Mouse (Mus musculus): Measurements from ENCODE around the gene Sema6d. TPM values are rescaled to one million over a fixed set of nuclear protein-coding genes. Genes with fewer than 3 reads are reported as not detected.

Sema6d gene
- polyA plus RNA-seq, 1 experiment: 25.3 TPM

DNA sequence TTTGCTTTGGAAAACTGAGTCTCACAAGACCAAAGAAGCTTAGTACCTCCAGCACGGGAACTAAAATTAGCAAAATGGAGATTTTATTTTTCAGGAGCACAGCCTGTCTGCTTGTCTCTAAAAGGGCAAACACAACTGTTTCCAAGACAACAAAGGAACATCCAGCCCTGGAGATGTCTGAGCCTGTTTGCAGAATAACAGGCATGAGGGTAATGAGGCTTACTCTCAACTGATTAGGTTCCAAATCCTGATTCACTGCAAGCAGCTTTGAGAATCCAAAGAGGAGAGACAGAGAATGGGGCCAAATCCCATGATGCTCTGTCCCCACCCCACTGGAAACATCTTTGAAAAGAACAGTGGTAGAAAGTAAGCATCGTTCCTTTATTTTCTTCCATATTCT, 440.7 kb downstream of the Sema6d start:
- WGBS: 82% methylated on average over 2 of the region's 2 CpGs
- TF ChIP-seq POLR2A (IDR thresholded peaks at IDR 0.05; ENCODE audit: borderline replicate concordance, extremely low read depth, low read depth, low read length) (no peak), CTCF (IDR thresholded peaks at IDR 0.05; ENCODE audit: insufficient read depth, low read length) (no peak)
- H3K4me1 ChIP-seq (ENCODE audit: control insufficient read depth, insufficient read depth, low read length): no peaks in the 10 kb centered on the region
- no peak overlapping the region for H3K4me3 ChIP-seq (replicated peaks; ENCODE audit: extremely low read depth, low read depth, low read length)
- DNase-seq: no peak

DNA sequence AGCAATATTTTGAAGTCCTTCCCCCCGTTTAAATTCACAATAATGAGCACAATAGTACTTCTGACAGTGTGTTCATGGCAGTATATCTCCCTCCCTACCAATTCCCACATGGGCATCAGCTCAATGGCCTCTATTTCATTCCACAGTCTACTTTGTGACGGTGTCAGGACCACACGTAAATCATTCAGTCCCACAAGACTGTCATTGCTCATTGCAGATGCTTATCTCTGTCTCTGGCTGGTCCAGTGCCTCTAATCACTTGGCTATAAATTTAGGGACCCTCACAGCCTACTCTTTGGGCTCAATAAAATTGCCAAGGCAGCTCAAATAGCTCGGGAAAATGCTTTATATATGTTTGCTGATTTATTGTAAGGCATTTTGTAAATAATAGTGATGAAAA, 441.3 kb downstream of the Sema6d start:
- WGBS: 75% methylated on average over 4 of the region's 4 CpGs
- no peak for DNase-seq

DNA sequence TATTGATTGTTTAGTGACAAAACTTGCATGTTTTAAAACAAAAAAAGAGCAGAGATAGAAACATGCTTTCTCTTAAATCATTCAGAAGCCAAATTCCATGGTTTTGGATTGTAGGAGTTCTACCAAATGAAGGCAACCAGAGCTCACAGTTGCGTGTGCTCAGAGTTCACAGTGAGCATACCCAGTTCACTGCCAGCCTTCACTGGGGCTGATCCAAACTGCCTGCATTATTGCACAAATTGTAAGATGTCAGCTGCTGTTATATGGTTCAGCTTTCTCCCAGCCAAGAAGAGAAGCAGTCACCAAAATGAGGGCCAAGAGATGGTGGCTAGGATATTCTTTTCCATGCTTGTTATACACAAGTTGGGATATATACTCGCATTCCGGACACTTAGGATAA, 443.1 kb downstream of the Sema6d start:
- Histone ChIP-seq H3K4me3 (replicated peaks; ENCODE audit: extremely low read depth, low read depth, low read length) (no peak overlapping the region), H3K4me1 (ENCODE audit: control insufficient read depth, insufficient read depth, low read length) (no peaks in the 10 kb centered on the region)
- TF ChIP-seq POLR2A (IDR thresholded peaks at IDR 0.05; ENCODE audit: borderline replicate concordance, extremely low read depth, low read depth, low read length) (no peak), CTCF (IDR thresholded peaks at IDR 0.05; ENCODE audit: insufficient read depth, low read length) (no peak)
- DNase-seq: no peak
- 90% methylated on average over 3 of the region's 3 CpGs for WGBS

More for the DNA sequence above, 441.3 kb downstream of the Sema6d start:
- H3K4me3 ChIP-seq (replicated peaks; ENCODE audit: extremely low read depth, low read depth, low read length): no peak overlapping the region
- TF ChIP-seq POLR2A (IDR thresholded peaks at IDR 0.05; ENCODE audit: borderline replicate concordance, extremely low read depth, low read depth, low read length): no peak
- no peak for TF ChIP-seq CTCF (IDR thresholded peaks at IDR 0.05; ENCODE audit: insufficient read depth, low read length)
- no peaks in the 10 kb centered on the region for H3K4me1 ChIP-seq (ENCODE audit: control insufficient read depth, insufficient read depth, low read length)

DNA sequence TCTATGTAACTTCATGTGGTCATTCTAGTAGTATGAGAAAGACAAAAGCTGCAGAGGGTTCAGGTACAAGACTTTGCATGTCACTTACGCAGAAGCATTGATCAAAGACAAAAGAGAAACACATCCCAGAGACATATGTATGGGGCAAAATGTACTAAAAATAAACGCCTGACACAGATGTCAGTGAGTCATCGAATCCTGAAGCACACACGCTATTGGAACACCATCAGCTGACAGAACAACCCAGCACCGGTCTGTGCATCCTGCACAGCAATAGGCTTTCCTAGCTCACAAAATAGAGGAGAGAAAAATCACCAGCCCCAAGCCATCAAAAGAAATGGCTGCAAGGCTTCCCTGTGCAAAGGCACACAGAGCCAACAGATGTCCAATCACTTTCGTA, 443.8 kb downstream of the Sema6d start:
- no peak for TF ChIP-seq POLR2A (IDR thresholded peaks at IDR 0.05; ENCODE audit: borderline replicate concordance, extremely low read depth, low read depth, low read length)
- TF ChIP-seq CTCF (IDR thresholded peaks at IDR 0.05; ENCODE audit: insufficient read depth, low read length): no peak
- no peaks in the 10 kb centered on the region for H3K4me1 ChIP-seq (ENCODE audit: control insufficient read depth, insufficient read depth, low read length)
- no peak overlapping the region for H3K4me3 ChIP-seq (replicated peaks; ENCODE audit: extremely low read depth, low read depth, low read length)
- WGBS: 75% methylated on average over 6 of the region's 6 CpGs
- DNase-seq: no peak

DNA sequence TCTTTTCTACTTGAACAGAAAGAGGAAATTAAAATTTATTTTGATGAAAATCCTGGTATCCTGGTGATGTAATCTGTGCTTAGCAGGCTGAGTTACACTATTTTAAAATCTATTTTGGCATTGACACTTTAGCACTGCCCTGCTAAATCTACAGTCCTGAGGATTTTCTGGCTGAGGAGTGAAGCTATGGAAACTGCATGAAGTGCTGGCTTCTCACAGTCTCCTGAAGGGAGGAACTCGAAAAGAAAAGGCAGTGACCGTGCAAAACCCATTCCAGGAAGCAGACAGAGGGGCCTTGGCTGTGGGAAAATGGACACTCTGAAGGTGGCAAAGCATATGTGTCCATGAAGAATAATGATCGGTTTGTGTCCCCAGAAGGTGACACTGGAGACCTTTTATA, 460.5 kb downstream of the Sema6d start:
- Histone ChIP-seq H3K4me3 (replicated peaks; ENCODE audit: extremely low read depth, low read depth, low read length) (no peak overlapping the region), H3K4me1 (ENCODE audit: control insufficient read depth, insufficient read depth, low read length) (peaks cover 12% of the 10 kb centered on the region)
- DNase-seq: no peak
- TF ChIP-seq POLR2A (IDR thresholded peaks at IDR 0.05; ENCODE audit: borderline replicate concordance, extremely low read depth, low read depth, low read length) (no peak), CTCF (IDR thresholded peaks at IDR 0.05; ENCODE audit: insufficient read depth, low read length) (no peak)
- WGBS: 46% methylated on average over 3 of the region's 3 CpGs

DNA sequence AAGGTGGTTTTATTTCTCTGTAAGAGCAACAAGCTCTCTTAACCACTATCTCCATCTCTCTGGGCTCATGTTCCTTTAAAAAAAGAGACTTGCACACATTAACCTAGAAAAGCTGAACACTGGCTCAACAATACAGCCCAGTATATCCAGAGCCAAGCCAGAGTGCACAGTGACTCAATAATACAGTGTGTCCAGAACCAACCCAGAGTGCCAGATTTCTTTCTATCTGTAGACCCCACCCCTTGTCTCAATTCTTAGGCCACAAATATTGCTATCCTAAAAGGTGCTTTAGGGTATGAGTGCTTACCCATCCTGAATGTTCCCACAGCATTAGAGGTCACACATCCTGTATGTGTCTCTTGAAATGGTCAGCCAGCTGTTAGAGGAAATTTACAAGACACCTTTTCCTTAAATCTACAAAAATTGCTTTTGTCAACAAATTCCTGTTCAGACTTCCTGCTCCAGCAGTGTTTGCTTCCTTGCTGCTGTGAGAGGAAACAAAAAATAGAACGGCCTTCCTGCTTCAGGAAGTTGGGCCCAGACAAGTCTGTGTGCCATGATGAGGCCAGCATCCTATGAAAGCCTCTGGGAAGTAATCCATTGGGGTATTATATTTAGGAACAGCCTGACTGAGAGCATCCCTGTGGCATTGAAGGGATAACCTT, 465.1 kb downstream of the Sema6d start:
- Histone ChIP-seq H3K4me3 (replicated peaks; ENCODE audit: extremely low read depth, low read depth, low read length) (no peak overlapping the region), H3K4me1 (ENCODE audit: control insufficient read depth, insufficient read depth, low read length) (peaks cover 13% of the 10 kb centered on the region)
- TF ChIP-seq POLR2A (IDR thresholded peaks at IDR 0.05; ENCODE audit: borderline replicate concordance, extremely low read depth, low read depth, low read length) (no peak), CTCF (IDR thresholded peaks at IDR 0.05; ENCODE audit: insufficient read depth, low read length) (no peak)
- 13% methylated on average over 1 of the region's 1 CpGs for WGBS
- no peak for DNase-seq

DNA sequence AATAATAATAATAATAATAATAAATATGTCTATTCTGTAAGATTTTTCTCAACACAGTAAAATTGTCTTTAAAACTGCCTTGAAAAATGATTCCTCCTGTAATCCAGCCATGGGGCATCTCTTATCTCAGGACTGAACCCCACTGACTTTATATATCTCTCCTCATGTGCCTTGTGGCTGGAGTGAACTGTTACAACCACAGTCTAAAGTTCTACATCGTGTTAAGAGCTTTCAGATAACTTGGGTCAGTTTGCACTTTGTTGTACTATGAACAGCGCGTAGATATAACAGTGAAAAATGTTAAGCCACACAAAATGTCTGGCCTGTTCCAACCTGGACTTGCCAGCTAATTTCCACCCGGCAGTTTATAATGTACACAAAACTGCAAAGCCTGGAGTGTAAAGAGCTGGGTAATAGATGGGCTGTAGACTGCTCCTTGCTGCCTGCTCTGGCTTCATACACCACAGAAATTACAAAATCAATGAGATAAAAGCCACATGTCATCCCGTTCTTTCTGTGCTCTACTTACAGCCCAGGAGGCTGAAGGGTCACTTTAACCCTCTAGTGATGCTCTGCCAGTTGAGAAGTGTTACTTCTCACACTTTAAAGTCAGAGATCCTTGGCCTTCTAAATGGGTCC, 467.2 kb downstream of the Sema6d start:
- DNase-seq: no peak
- WGBS: 54% methylated on average over 5 of the region's 5 CpGs
- H3K4me3 ChIP-seq (replicated peaks; ENCODE audit: extremely low read depth, low read depth, low read length): no peak overlapping the region
- peaks cover 13% of the 10 kb centered on the region for H3K4me1 ChIP-seq (ENCODE audit: control insufficient read depth, insufficient read depth, low read length)
- TF ChIP-seq POLR2A (IDR thresholded peaks at IDR 0.05; ENCODE audit: borderline replicate concordance, extremely low read depth, low read depth, low read length) (no peak), CTCF (IDR thresholded peaks at IDR 0.05; ENCODE audit: insufficient read depth, low read length) (no peak)

DNA sequence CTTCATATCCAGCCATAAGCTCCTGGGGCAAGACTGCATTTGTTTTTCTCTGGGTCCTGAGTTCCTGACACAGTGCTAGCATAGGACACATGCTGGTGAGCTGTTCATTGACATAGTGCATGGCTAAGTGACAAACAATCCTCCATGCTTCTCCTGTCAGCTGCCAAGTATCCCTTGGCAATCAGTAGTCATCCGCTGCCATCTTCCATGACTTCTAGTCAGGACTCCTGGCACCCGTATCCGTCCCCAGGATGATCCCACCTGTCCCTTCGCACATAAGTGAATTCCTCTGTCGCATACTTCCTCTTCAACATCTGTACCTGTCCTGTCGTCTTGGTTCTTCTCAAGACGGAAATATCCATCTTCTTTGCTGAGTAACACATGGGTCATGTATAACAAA, 468.3 kb downstream of the Sema6d start:
- WGBS: 89% methylated on average over 7 of the region's 7 CpGs
- no peak for DNase-seq
- Histone ChIP-seq H3K4me1 (ENCODE audit: control insufficient read depth, insufficient read depth, low read length) (peaks cover 13% of the 10 kb centered on the region), H3K4me3 (replicated peaks; ENCODE audit: extremely low read depth, low read depth, low read length) (no peak overlapping the region)
- TF ChIP-seq CTCF (IDR thresholded peaks at IDR 0.05; ENCODE audit: insufficient read depth, low read length): no peak
- TF ChIP-seq POLR2A (IDR thresholded peaks at IDR 0.05; ENCODE audit: borderline replicate concordance, extremely low read depth, low read depth, low read length): no peak

DNA sequence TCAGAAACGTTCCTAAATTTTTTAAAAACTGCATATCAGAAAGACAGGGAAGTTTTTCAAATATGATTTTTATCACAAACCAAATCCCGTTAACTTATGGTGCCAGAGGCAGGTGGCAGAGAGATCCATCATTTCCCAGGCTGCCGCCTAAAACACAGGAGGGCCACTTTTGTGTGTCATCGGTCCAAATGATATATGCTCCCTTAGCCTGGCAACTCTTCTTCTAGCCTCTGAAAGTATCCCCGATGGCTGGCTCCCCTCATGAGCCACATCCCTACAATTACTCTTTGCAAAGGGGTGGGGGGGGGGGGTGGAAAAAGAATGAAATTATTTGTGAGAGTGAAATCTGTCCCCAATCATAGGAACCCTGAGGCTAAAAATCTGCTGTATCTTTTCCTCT, 471.9 kb downstream of the Sema6d start:
- 80% methylated on average over 5 of the region's 5 CpGs for whole genome bisulfite sequencing
- no peak for DNase-seq

DNA sequence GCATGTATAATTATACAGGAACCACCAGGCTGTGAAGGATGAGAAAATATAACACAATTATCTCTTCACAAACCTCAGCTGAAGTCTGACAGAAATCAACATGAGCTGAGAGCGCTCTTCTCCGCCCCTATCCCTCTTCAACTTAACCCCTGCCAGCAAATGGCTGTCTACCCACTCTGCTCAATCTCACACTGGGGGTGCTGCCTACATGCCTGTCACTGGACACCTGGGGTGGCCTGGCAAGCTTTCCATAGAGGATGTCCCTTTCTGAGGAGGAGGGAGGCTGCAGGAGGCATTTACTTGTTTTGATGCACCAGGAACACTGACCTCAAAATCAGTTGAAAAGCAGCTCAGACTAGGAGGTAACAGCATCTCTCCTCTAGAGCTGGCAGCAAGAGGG, 472.3 kb downstream of the Sema6d start:
- Histone ChIP-seq H3K4me1 (ENCODE audit: control insufficient read depth, insufficient read depth, low read length) (no peaks in the 10 kb centered on the region), H3K4me3 (replicated peaks; ENCODE audit: extremely low read depth, low read depth, low read length) (no peak overlapping the region)
- TF ChIP-seq POLR2A (IDR thresholded peaks at IDR 0.05; ENCODE audit: borderline replicate concordance, extremely low read depth, low read depth, low read length) (no peak), CTCF (IDR thresholded peaks at IDR 0.05; ENCODE audit: insufficient read depth, low read length) (no peak)
- no peak for DNase-seq
- WGBS: 76% methylated on average over 2 of the region's 2 CpGs

More for the DNA sequence above, 471.9 kb downstream of the Sema6d start:
- H3K4me1 ChIP-seq (ENCODE audit: control insufficient read depth, insufficient read depth, low read length): no peaks in the 10 kb centered on the region
- H3K4me3 ChIP-seq (replicated peaks; ENCODE audit: extremely low read depth, low read depth, low read length): no peak overlapping the region
- TF ChIP-seq POLR2A (IDR thresholded peaks at IDR 0.05; ENCODE audit: borderline replicate concordance, extremely low read depth, low read depth, low read length) (no peak), CTCF (IDR thresholded peaks at IDR 0.05; ENCODE audit: insufficient read depth, low read length) (no peak)

All from lung, adult 2 months (tissue).